Mouse (Mus musculus) left cerebral cortex, adult 6 months (tissue): Measurements from ENCODE around the gene Traip. TPM values are rescaled to one million over a fixed set of nuclear protein-coding genes. Genes with fewer than 3 reads are reported as not detected.

Source experiments
- long read RNA-seq, 2 experiments: library from polyadenylated mRNA; unstranded; transcript quantifications; one replicate each; pipeline ENCODE4 v2.0.0; 2019 to 2020
- polyA plus RNA-seq: library from polyadenylated mRNA; unstranded; fragments of <200 nt; fragmentation: Nextera tagmentation; gene quantifications from 2 replicates; pipeline ENCODE4 v1.2.3, GENCODE M21; 2021

Traip gene
- polyA plus RNA-seq, result 2.8 and 3.7 TPM in 2 replicates
- long read RNA-seq, experiment 1, transcript Traip-201 (15 exons, 2,706 nt), result major isoform, 7 of 27 reads
- long read RNA-seq, experiment 1, partial matches to known transcripts, result 10 of 27 reads
- long read RNA-seq, experiment 1, other reads (novel, unspliced or antisense), result 10 of 27 reads
- long read RNA-seq, experiment 2, partial matches to known transcripts, result 3 of 6 reads
- long read RNA-seq, experiment 2, other reads (novel, unspliced or antisense), result 1 of 6 reads

GRCm38 (mm10) chr9:107949922-107950235 lies at the start of gene Traip:
Gene Traip, plus strand, starts transcription at chr9:107950136.

GRCm38 (mm10) chr9:107906252-107906966 lies 43.5 kb upstream of the Traip start, which contains the start of gene Mst1r:
Gene Mst1r, plus strand, starts transcription at chr9:107906873.

GRCm38 (mm10) chr9:107928169-107928568 lies 21.8 kb upstream of the Traip start, which contains the start of gene Actl11:
Gene Actl11, plus strand, starts transcription at chr9:107928469.

GRCm38 (mm10) chr9:107935374-107935773 lies 14.6 kb upstream of the Traip start, which contains the start of gene Camkv:
Gene Camkv, plus strand, starts transcription at chr9:107935674.

GRCm38 (mm10) chr9:107975399-107976386 lies 25.8 kb downstream of the Traip start, which contains the start of gene Uba7:
Gene Uba7, plus strand, starts transcription at chr9:107975505.

GRCm38 (mm10) chr9:107982681-107983346 lies 32.9 kb downstream of the Traip start, which contains the start of gene Gm20661:
Gene Gm20661, plus strand, starts transcription at chr9:107983058.

GRCm38 (mm10) chr9:107985131-107986119 lies 35.5 kb downstream of the Traip start, which contains the start of gene Inka1:
Gene Inka1, minus strand, starts transcription at chr9:107985879.

GRCm38 (mm10) chr9:107992197-107992596 lies 42.3 kb downstream of the Traip start, which contains the start of gene Cdhr4:
Gene Cdhr4, plus strand, starts transcription at chr9:107992497.

GRCm38 (mm10) chr9:107996049-107996448 lies 46.1 kb downstream of the Traip start, which contains the start of gene Gm20662:
Gene Gm20662, plus strand, starts transcription at chr9:107996349.

GRCm38 (mm10) chr9:108001922-108002770 lies 52.2 kb downstream of the Traip start, which contains the start of gene Ip6k1:
Gene Ip6k1, plus strand, starts transcription at chr9:108002501.

Other genes starting within 250 kb of the Traip start
- 1.1 and 5.3 TPM in 2 replicates for gene Sema3f, start 239.7 kb upstream of the Traip start, polyA plus RNA-seq
- 33.3 and 36.9 TPM in 2 replicates for gene Rbm5, start 179.1 kb upstream of the Traip start, polyA plus RNA-seq
- gene Rbm6, start 76.9 kb upstream of the Traip start, polyA plus RNA-seq, result 16.6 and 21.4 TPM in 2 replicates
- gene Mon1a, start 62.0 kb upstream of the Traip start, polyA plus RNA-seq, result 22.8 and 23.6 TPM in 2 replicates
- 0.36 and 0.51 TPM in 2 replicates for gene Mst1r, start 43.3 kb upstream of the Traip start, polyA plus RNA-seq
- not detected in 2 replicates for gene Actl11, start 21.7 kb upstream of the Traip start, polyA plus RNA-seq
- gene Camkv, start 14.5 kb upstream of the Traip start, polyA plus RNA-seq, result 185 and 236 TPM in 2 replicates
- gene Uba7, start 25.4 kb downstream of the Traip start, polyA plus RNA-seq, result 2.5 and 2.9 TPM in 2 replicates
- gene Gm20661, start 32.9 kb downstream of the Traip start, polyA plus RNA-seq, result not detected in 2 replicates
- 3.0 and 3.6 TPM in 2 replicates for gene Inka1, start 35.7 kb downstream of the Traip start, polyA plus RNA-seq
- 1.6 and 2.5 TPM in 2 replicates for gene Cdhr4, start 42.4 kb downstream of the Traip start, polyA plus RNA-seq
- gene Gm20662, start 46.2 kb downstream of the Traip start, polyA plus RNA-seq, result 0.90 TPM in 1 of 2 replicates, not detected in the other
- gene Ip6k1, start 52.4 kb downstream of the Traip start, polyA plus RNA-seq, result 25.2 and 60.2 TPM in 2 replicates
- gene Gmppb, start 99.1 kb downstream of the Traip start, polyA plus RNA-seq, result 18.1 and 40.5 TPM in 2 replicates
- 0.34 and 0.49 TPM in 2 replicates for gene Amigo3, start 103.0 kb downstream of the Traip start, polyA plus RNA-seq
- not detected in 2 replicates for gene Mst1, start 130.3 kb downstream of the Traip start, polyA plus RNA-seq
- 20.6 and 25.3 TPM in 2 replicates for gene Rnf123, start 133.2 kb downstream of the Traip start, polyA plus RNA-seq
- gene Apeh, start 144.5 kb downstream of the Traip start, polyA plus RNA-seq, result 8.8 and 9.9 TPM in 2 replicates
- 19.1 and 28.0 TPM in 2 replicates for gene Bsn, start 240.2 kb downstream of the Traip start, polyA plus RNA-seq